Mouse (Mus musculus) liver, embryonic 14.5 days (tissue): ENCODE measurements around the gene Aebp2.

ENCODE experiments used
- CTCF ChIP-seq: IDR thresholded peaks from 2 replicates; pipeline ENCODE4 v1.5.1; 2016; ENCODE audit warnings: antibody characterized with exemption, low read depth, control low read depth
- EP300 ChIP-seq: IDR thresholded peaks from 2 replicates; pipeline ENCODE4 v1.6.1; 2016; ENCODE audit warnings: antibody characterized with exemption, low read depth

GRCm38 (mm10) chr6:140661777-140662176 lies 39.3 kb downstream of the Aebp2 start:
- TF ChIP-seq CTCF: no peak
- no peak for TF ChIP-seq EP300
